Mouse (Mus musculus) lung, postnatal 14 days (tissue): ENCODE measurements around the gene B4galnt2.
"Not testable (repeated sequence)": the region's sequence is repeated elsewhere in the genome, so short reads cannot be mapped to it uniquely, and the experiment has no call there.

ENCODE experiments used
- DNase-seq: peaks from one replicate; pipeline ENCODE4 v3.0.0; 2021

Gene B4galnt2

GRCm38 (mm10) chr11:95890462-95891051, 24.1 kb downstream of the B4galnt2 start:
- DNase-seq: no peak

- not testable (repeated sequence) for DNase-seq
Observed at GRCm38 (mm10) chr11:95879861-95880260, 34.8 kb downstream of the B4galnt2 start.

DNA sequence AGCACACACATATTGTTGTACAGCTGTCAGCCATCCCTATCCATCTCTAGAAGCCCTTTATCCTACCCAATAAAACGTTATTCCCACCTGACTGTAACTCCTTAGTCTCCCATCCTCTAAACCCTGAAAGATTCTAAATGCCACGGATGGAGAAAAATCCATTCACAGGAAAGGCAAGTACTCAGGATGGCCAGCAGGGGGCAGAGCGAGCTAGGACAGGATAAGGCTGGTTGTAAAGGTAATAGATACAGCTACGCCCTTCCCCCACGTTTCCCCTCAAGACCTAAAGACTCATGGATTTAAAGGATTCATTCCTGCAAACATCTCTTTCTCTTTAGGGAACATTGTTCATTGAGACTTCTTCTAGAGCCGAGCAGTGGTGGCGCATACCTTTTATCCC, 38.4 kb downstream of the B4galnt2 start:
- peak; percentile 67 for DNase-seq

DNA sequence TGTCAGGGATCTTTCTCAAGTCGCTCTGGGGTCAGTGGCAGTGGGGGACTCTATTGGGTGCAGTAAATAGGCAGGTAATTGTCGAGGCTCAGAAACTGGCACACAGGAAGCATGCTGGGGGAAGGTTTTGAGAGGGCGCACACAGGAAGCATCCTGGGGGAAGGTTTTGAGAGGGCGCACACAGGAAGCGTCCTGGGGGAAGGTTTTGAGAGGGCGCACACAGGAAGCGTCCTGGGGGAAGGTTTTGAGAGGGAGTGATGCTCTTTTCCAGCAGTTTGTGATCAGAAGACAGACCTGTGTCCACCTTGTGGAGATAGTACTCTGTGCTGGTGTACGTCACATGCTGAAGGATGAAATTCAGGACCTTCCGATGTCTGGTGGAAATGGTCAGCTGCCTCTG, 38.9 kb downstream of the B4galnt2 start:
- no peak for DNase-seq

GRCm38 (mm10) chr11:95869918-95870470, 44.7 kb downstream of the B4galnt2 start:
- DNase-seq: no peak

- no peak for DNase-seq
Observed at GRCm38 (mm10) chr11:95869442-95869841, 45.2 kb downstream of the B4galnt2 start.

GRCm38 (mm10) chr11:95861397-95861796, 53.3 kb downstream of the B4galnt2 start:
- no peak for DNase-seq

DNA sequence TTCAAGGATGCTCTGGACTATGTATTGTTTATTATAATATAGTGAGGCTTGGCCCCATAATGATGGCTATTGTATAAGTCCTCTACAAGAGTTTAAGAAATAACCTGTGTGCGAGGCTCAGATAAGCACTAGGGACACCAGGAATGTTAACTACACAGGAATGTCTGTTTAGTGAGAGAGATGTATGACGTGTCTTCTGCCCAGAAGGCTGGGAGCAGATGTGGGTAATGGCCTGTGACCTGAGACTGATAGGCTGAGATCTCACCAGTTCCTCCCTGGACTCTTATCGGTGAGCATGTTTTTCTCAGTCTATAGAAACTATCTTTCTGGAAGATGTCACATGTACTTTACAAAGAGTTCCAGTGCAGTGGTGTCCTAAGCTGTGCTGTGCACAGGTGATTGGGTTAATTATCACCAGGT, 54.6 kb downstream of the B4galnt2 start:
- no peak for DNase-seq

DNA sequence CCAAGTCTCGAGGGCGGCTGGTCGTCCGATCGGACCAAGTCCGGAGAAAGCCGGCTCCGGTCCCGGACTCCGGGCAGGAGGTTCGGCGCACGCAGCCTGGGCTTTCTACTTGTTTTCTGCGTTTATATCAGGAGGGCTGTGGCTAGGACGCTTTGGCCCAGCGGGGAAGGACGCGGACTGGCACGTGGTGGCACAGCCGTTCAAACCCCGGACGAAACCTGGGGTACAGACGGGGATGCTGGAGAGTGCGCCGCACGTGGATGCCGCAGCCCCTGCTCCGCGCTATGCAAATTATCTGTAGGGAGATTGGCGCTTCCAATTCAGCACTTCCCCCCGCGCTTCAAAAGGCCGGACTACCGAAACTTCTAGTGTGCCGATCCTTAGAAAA, 55.2 kb downstream of the B4galnt2 start:
- DNase-seq: peak; percentile 60

DNA sequence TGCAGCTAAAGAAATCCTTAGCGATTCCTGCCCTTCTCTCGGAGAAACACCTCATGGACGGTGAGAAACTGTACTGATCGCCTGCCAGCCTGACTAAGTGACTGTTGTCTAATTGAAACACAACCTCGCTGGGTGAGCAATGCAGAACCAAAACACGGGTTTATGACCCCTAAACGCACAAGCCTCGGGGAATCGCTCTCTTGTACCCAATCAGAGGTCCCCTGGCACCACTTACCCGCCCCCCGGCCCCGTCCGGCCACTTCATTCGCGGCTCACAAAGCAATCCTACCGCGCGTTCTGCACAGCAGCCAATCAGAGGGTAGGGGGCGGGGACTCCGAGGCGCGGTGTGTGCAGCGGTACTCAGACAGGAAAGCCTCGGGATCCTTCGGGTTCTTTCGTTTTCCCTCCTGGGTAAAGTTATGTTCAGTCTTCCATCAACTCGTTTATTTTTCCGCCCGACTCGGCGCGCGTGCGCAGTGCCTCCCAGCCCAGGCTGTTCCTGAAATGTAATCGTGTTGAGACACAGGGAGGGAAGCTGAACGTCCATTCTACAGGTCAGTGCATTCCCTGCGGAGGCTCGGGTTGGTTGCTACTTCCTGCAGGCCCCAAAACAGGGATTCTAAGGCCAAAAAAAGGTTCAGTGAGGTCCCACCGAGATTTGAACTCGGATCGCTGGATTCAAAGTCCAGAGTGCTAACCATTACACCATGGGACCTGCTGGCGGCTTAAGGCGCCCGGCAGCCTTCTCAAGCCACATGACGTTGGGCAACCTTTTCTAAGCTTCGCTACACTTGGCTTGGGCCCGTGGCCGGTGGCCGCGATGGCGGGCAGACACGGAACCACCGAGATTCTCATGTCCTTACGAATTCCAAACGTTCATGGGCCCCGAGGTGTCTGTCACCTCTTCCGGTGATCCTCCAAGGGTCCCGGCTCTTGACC, 55.9 kb downstream of the B4galnt2 start:
- DNase-seq: peak; percentile 98

- no peak for DNase-seq
Observed at GRCm38 (mm10) chr11:95857716-95858527, 56.8 kb downstream of the B4galnt2 start.

- no peak for DNase-seq
Observed at GRCm38 (mm10) chr11:95857306-95857705, 57.4 kb downstream of the B4galnt2 start.

DNA sequence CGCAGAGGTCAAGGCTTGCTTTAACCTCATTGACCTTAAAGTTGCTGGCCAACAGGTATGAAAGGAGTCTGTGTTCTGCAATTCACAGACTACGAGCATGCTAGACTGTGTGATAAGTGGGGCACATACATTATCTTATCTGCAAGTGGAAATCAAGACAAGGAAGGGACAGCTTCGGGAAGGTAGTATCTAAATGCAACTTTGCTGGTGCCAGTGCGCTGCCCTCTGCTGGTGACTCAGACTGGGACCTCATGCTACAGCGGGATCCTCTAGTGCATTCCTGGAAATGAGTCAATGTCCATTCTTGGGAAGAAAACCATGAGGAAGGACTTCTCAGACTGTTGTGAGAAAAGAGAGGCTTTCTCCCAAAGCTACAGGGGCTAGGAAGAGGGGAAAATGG, 61.0 kb downstream of the B4galnt2 start:
- peak; percentile 86 for DNase-seq

DNA sequence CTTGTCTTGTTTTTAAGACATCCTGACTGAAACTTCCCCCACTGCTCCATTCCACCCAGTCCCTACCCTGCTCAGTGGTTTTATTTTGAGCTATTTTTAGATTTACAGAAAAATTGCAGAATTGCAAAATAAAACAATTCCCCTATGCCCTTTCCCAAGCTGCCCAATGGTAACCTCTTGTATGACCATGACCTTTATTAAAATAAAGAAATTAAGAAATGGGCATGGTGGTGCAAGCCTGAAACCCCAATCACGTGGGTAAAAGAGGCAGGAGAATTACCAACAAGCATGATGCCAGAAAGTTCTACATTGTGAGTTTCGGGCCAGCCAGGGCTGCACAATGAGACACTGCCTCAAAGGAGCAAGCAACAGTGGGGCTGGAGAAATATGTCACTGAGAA, 63.8 kb downstream of the B4galnt2 start:
- no peak for DNase-seq

GRCm38 (mm10) chr11:95844935-95845334, 69.8 kb downstream of the B4galnt2 start:
- no peak for DNase-seq

DNA sequence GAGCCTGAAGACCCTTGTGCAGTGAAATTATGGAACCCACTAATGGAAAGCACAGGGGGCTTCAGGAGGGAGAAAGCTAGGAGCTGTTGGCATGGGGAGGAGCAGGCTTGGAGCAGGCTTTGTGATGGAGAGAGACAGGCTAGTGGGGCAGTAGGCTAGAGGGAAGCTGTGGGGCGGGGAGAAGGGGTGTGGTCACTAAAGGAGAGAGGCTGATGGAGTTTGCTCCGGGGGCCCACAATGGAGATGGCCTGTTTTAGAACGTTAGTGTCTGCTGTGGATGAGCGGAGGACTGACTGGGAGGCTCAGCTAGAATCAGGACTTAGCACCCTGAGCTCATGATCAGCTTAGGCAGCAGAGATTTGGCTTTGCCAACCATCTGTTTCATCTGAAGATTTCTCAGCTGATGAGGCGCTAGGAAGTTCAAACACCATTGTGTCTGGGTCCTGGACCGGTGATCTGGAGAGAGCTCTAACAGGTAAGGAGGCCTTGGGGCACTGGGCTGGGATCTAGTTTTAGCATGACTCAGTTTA, 71.2 kb downstream of the B4galnt2 start:
- DNase-seq: no peak

- DNase-seq: no peak
Observed at GRCm38 (mm10) chr11:95842953-95843352, 71.7 kb downstream of the B4galnt2 start.

DNA sequence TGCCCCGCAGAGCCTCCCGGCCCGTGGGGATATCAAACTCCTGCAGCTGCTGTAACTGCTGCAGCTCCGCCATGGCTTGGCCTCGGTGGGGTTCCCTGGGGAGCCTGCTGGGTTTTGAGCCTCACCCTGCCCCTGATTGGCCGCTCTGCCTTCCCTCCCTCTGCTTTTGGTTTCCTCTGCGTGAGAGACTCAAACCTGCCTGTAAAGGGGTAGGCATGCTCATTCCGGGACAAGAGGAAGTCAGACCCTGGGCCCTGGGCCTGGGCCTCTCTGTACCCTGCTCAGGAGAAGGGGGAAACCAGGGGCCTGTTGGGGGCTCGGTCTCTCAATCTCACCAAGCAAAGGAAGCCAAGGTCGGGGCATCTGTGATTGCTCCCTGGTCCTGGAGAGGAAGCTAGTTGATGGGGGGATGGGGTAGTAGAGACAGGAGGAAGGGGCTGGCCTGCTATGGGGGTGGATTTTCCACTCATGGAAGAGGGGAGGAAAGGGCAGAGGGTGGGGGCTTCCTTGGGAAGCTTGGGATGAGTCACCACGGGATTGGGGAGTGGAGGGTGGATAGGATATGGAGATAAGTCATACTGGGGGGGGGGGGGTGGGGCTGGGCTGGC, 72.5 kb downstream of the B4galnt2 start, which contains the start of gene Abi3:
Abi3 (minus strand) TSS at position 403 of the 608 bp plus-strand sequence.
- peak; percentile 52 for DNase-seq

GRCm38 (mm10) chr11:95841498-95841830, 73.2 kb downstream of the B4galnt2 start:
- no peak for DNase-seq

GRCm38 (mm10) chr11:95840694-95841497, 73.8 kb downstream of the B4galnt2 start:
- DNase-seq: no peak
